Mouse (Mus musculus) layer of hippocampus, adult 9-10 months (tissue): ENCODE measurements around the gene Ptpn23.
"Not testable (repeated sequence)": the region's sequence is repeated elsewhere in the genome, so short reads cannot be mapped to it uniquely, and the experiment has no call there.

Experiments used
- DNase-seq: peaks from one replicate; pipeline ENCODE4 v3.0.0; 2022; ENCODE audit warnings: low spot score

Gene Ptpn23

DNA sequence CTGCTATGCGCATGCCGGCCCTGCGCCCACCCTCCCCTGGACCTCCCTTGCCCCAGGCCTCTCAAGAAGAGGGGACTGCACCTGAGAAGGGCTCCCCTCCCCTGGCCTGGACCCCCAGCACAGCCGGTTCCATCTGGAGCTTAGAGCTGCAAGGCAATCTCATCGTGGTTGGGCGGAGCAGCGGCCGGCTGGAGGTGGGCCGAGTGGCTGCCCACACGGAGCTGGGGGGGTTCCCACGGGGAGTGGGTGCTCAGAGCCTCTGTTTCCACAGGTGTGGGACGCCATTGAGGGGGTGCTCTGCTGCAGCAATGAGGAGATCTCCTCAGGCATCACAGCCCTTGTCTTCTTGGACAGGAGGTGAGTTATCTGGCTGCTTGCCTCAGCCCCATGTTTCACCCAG, 26.7 kb downstream of the Ptpn23 start:
- no peak for DNase-seq

DNA sequence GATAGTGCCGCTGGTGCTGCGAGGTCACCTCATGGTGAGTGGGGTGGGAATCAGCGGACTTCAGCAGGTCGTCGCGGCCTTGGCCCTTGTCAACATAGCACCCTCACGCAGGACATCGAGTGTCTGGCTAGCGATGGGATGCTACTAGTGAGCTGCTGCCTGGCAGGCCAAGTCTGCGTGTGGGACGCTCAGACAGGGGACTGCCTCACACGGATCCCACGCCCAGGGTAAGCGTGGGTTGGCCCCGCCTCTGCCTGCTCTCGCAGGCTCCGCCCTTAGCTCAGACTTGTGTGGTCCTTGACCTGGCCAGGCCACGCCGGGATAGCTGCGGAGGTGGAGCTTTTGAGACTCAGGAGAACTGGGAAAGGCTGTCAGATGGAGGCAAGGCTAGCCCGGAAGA, 27.4 kb downstream of the Ptpn23 start:
- DNase-seq: no peak

GRCm38 (mm10) chr9:110379361-110379760, 28.7 kb downstream of the Ptpn23 start:
- DNase-seq: no peak

GRCm38 (mm10) chr9:110377655-110378054, 30.4 kb downstream of the Ptpn23 start:
- not testable (repeated sequence) for DNase-seq

DNA sequence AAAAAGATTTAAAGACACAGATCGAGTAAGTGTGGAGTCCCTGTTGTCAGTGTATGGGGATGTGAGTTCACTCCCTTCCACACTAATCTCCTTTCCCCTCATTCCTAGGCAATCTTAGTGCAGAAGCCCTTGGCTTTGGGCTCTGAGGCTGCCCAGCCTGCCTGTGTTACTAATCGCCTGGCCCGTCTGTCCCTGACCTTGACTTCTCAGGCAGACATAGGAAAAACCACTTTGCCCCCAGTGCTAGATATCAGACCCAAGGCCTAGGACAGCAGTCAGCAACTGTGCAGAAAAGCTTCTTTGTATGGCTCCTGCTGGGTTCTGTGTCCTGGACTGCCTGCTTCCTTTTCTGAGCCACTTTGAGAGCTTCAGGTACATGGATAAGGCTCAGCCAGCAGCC, 32.3 kb downstream of the Ptpn23 start:
- DNase-seq: no peak

GRCm38 (mm10) chr9:110373871-110374270, 34.1 kb downstream of the Ptpn23 start:
- DNase-seq: no peak

- DNase-seq: no peak
Measured at GRCm38 (mm10) chr9:110369860-110370259, 38.2 kb downstream of the Ptpn23 start.

- DNase-seq: no peak
Measured at GRCm38 (mm10) chr9:110366746-110367145, 41.3 kb downstream of the Ptpn23 start.

DNA sequence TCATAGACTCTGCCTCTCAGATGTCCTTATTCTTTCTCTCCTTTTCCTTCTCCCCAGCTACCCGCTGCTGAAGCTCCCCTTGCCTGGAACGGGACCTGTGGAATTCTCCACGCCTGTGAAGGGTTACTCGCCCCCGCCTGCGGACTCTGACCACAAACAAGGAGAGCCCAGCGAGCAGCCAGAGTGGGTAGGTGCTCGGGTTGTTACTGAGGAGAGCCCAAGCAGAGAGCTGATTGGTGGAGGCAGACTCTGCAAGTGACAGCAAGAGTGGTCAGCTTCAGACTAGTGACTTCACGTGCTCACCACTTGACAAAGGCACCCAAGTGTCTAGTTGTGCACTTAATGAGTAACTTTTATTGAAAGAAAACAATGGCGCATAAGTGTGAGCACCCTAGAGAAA, 45.7 kb downstream of the Ptpn23 start:
- no peak for DNase-seq

- no peak for DNase-seq
Measured at GRCm38 (mm10) chr9:110361299-110361698, 46.7 kb downstream of the Ptpn23 start.

GRCm38 (mm10) chr9:110358341-110358740, 49.7 kb downstream of the Ptpn23 start:
- DNase-seq: no peak

DNA sequence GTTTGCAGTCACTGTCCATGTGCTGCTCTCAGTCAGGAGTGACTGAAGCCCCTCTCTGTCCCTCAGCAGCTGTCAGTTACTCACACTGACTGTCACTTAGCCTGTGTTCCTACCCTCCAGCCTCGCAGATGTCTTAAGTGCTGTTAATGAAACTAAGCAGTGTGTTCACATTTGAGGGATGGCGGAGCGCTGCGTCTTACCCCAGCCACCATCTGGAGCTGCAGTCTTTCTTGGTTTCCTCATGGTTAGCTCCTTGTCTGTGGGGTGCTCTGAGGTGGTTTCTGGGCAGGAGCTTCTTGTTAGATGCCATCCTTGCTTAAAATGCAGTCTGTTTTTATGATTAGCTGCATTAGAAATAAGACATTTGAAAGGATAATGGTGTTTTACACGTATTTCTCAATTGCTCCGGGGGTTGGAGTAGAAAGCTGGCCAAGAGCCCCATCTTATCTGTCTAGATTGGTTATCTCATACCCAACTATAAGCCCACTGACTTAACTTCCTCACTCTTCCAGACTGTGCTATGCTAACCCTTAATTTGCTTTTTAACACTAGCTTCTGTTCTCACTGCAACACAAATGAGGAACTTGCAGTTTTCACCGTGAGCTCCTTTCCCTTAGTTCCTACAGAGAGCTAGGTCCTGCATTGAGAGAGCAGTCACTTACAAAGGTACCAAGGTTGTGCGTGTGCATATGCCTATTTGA, 55.9 kb downstream of the Ptpn23 start:
- no peak for DNase-seq

GRCm38 (mm10) chr9:110351350-110351749, 56.7 kb downstream of the Ptpn23 start:
- no peak for DNase-seq

DNA sequence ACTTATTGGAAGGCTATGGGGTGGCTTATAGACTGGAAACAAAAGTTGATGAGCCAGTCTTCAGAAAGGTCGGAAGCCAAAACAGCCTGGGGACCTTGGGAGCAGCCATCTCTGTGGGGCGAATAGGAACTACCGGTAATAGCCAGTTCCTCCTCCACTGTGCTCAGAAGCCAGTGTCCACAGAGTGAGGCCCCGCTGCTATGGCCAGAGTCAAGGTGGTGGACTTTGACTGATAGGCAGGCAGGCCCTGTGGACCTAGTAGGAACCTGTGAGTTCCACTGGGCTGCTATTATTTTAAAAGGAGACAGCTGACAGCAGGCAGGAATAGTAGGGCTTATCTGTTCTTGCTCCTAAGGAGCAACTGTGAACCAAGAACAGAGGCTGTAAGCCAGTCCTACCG, 57.4 kb downstream of the Ptpn23 start:
- no peak for DNase-seq

GRCm38 (mm10) chr9:110350188-110350587, 57.8 kb downstream of the Ptpn23 start:
- no peak for DNase-seq

DNA sequence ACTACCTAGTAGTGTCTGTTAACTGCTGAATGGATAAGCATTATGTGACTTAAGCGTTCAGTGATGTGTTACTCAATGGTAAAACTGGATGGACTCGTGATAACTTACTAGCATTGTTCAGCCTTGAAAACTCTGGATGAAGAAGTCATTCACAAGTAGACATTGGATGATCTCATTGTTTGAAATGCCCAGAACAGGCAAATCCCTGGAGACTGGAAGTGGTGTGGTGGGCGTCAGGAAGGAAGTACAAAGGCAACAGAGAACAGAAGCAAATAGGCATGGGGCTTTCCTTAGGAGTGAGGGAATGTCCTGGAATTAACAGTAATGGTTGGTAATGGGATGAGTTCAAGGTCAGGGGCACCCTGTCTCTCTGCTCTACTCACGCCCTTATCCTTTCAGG, 59.1 kb downstream of the Ptpn23 start:
- DNase-seq: no peak

GRCm38 (mm10) chr9:110345057-110345739, 62.8 kb downstream of the Ptpn23 start:
- no peak for DNase-seq

- no peak for DNase-seq
Measured at GRCm38 (mm10) chr9:110343805-110344204, 64.2 kb downstream of the Ptpn23 start.

DNA sequence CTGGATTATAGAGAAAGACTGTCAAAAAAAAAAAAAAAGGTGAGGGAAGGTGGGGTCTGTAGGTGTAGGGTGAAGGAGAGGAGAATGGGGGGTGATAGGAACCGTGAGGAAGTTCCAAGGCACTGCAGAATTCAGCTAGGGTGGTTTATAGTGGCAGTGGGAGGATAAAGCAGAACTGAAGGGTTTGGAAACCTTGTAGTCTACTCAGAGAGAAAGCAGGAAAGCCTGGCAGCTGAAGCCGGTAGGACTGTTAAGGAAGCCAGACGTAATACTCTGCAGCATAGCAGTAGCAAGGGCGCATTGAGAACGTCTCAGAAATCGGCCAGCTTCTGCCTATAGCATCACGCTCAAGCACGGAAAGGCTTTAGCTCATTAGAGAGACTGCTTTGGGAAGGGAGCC, 66.0 kb downstream of the Ptpn23 start:
- DNase-seq: no peak

DNA sequence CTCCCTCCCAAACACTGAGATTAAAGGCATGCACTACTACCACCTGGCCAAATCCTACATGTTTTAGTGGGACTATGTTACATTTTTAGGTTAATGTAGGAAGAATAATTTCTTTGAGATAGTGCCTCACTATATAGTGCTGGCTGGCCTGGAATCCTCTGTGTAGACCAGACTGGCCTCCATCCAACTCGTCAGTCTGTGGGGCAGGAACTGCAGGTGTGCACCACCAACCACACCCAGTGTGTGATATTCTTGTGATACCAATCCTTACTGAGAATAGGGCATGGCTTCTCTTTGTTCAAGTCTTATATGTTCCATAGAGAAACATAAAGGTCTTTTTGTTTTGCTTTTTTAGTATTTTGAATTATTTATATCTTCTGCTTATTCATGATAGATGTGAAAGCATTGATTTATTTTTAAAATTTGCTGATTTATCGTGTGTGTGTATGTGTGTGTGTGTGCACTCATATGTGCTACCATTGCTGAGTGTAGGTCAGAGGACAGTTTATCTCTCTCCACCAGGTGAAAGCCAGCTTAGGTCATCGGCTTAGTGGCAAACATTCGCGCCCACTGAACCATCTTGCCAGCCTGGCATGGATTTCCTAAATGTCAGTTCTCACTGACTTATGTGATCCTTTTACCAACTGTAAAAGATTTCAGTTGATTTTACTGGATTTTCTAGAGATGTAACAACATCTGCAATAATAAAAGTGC, 67.8 kb downstream of the Ptpn23 start:
- no peak for DNase-seq
